Mouse (Mus musculus) heart, embryonic 11.5 days (tissue): ENCODE data around the gene Ablim1. TPM values are rescaled to one million over a fixed set of nuclear protein-coding genes. Genes with fewer than 3 reads are reported as not detected.

Source experiments
- ATAC-seq: fragments of 200-750 bp; cut with Nextera tagmentation; replicated peaks from 2 replicates; pipeline ENCODE4 v1.8.0; 2017; ENCODE audit warnings: moderate library complexity; ENCODE audit not compliant: insufficient number of reproducible peaks, low FRiP score, low TSS enrichment
- H3K27ac ChIP-seq: fragments of 300-500 bp; sonication (generic); 2 replicates; pipeline ENCODE4 v1.5.1; 2014; ENCODE audit warnings: mild to moderate bottlenecking, low read depth, low read length
- H3K27me3 ChIP-seq: fragments of 300-500 bp; sonication (generic); 2 replicates; pipeline ENCODE4 v1.6.1; 2014; ENCODE audit warnings: mild to moderate bottlenecking, low read length, mixed read lengths; ENCODE audit not compliant: control insufficient read depth, insufficient read depth
- H3K36me3 ChIP-seq: fragments of 300-500 bp; sonication (generic); 2 replicates; pipeline ENCODE4 v1.6.1; 2014; ENCODE audit warnings: mild to moderate bottlenecking, low read length, moderate library complexity, mixed read lengths; ENCODE audit not compliant: control insufficient read depth, insufficient read depth
- H3K4me1 ChIP-seq: fragments of 300-500 bp; sonication (generic); 2 replicates; pipeline ENCODE4 v1.6.1; 2014; ENCODE audit warnings: low read length; ENCODE audit not compliant: control insufficient read depth, insufficient read depth
- H3K4me2 ChIP-seq: fragments of 300-500 bp; sonication (generic); 2 replicates; pipeline ENCODE4 v1.6.1; 2014; ENCODE audit warnings: mild to moderate bottlenecking, moderate library complexity
- H3K4me3 ChIP-seq: fragments of 300-500 bp; sonication (generic); 2 replicates; pipeline ENCODE4 v1.5.1; 2014; ENCODE audit warnings: low read depth, low read length
- H3K9ac ChIP-seq: fragments of 300-500 bp; sonication (generic); 2 replicates; pipeline ENCODE4 v1.6.1; 2014; ENCODE audit warnings: mild to moderate bottlenecking, low read depth, low read length, moderate library complexity
- H3K9me3 ChIP-seq: fragments of 300-500 bp; sonication (generic); replicated peaks from 2 replicates; pipeline ENCODE4 v1.6.1; 2016; ENCODE audit warnings: low read length; ENCODE audit not compliant: control insufficient read depth
- whole genome bisulfite sequencing: fragments of 180-500 bp; shearing (Covaris S2); extraction: QIAGEN DNeasy Blood & Tissue Kit; methylation state at CpG from one replicate; pipeline ENCODE4 v1.1.7; 2014; ENCODE audit not compliant: insufficient replicate concordance; 5-methylcytosine and 5-hydroxymethylcytosine counted together
- polyA plus RNA-seq: library from polyadenylated mRNA; unstranded; fragments of >200 nt; fragmentation: Nextera tagmentation; extraction: Ambion mirVana; gene quantifications from 2 replicates; pipeline ENCODE4 v1.2.1, GENCODE M21; 2014

Gene Ablim1
- polyA plus RNA-seq, 1 experiment from 2014 or later = 45.8 TPM

DNA sequence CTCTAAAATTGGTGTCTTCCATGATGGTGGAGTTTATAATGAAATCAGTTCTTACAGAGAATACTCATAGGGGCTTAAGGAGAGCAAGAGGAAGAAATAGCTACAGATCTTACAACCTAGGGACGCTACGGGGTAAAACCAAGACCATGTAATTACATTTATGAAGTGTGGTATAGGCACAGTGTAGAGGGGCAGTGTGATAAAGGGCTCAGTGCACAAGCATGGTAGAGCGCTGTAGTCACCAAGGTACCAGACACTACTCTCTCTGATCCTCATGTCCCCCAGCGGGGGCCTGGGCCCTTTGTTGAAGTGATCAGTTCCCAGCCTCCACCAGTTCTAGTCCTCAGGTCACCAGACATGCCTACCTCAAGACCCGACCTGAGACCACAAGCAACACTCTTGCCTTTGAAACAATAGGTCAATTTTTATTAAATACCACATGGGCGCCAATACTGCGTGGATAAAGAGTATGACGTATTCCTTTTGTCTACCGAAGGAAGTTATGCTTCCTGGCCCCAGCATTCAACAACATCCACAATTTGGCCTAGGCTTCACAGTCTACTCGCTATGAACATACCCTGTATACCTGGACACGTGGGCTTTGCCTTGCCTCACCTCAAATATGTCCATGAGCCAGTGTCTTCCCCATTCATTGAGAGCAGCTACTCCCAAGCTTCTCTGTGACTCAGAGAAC, 213.8 kb downstream of the Ablim1 start:
- no peaks in the 10 kb centered on the region for H3K36me3 ChIP-seq
- peaks cover 33% of the 10 kb centered on the region for H3K4me1 ChIP-seq
- WGBS = 90% methylated on average over 11 of the region's 11 CpGs
- no peaks in the 10 kb centered on the region for H3K27me3 ChIP-seq
- no peak overlapping the region for H3K9ac ChIP-seq
- no peak overlapping the region for H3K4me3 ChIP-seq
- no peak overlapping the region for H3K4me2 ChIP-seq
- no peaks in the 10 kb centered on the region for H3K9me3 ChIP-seq
- H3K27ac ChIP-seq = no peak overlapping the region
- ATAC-seq = no peak

DNA sequence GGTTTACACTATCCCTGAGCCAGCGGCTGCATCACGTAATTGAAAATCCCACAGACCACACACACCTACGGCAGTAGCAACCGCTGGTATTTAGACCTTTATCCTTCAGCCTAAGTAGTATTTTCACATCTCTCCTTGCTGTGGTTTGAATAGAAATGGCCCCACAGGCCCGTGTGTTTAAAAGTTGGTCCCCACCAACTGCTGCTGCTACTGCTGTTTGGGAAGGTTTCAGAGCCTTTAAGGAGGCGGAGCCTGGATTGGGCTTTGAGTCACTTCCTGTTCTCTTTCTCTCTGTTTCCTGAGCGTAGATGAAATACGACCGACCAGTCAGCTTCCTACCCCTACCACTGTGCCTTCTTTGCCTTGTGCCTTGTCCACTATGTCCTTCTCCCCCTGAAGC, 214.7 kb downstream of the Ablim1 start:
- Histone ChIP-seq H3K36me3 (no peaks in the 10 kb centered on the region), H3K27ac (peak overlapping the region; percentile 55; the same call in 1 of the 2 replicates), H3K4me2 (no peak overlapping the region), H3K27me3 (no peaks in the 10 kb centered on the region), H3K9me3 (no peaks in the 10 kb centered on the region), H3K4me1 (peaks cover 31% of the 10 kb centered on the region), H3K4me3 (no peak overlapping the region), H3K9ac (no peak overlapping the region)
- WGBS = 81% methylated on average over 9 of the region's 9 CpGs
- ATAC-seq = no peak

DNA sequence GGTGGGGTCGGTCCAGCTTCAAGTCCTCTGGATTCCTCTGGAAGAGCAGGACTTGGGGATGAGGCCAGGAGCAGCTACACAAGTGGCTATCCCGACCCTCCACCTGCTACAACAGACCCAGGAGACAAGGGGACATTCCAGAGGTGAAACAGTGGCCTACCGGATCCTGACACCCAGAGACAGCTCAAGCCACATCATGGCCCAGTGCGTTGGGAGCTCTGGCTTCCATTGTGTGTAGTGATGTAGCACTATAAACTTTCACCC, 215.7 kb downstream of the Ablim1 start:
- H3K4me1 ChIP-seq = peaks cover 26% of the 10 kb centered on the region
- no peak overlapping the region for H3K9ac ChIP-seq
- H3K27me3 ChIP-seq = no peaks in the 10 kb centered on the region
- H3K4me2 ChIP-seq = no peak overlapping the region
- H3K36me3 ChIP-seq = no peaks in the 10 kb centered on the region
- H3K9me3 ChIP-seq = no peaks in the 10 kb centered on the region
- ATAC-seq = no peak; the same call in 1 of the 2 replicates
- H3K27ac ChIP-seq = peak overlapping the region; percentile 84
- H3K4me3 ChIP-seq = no peak overlapping the region
- WGBS = 75% methylated on average over 4 of the region's 4 CpGs

DNA sequence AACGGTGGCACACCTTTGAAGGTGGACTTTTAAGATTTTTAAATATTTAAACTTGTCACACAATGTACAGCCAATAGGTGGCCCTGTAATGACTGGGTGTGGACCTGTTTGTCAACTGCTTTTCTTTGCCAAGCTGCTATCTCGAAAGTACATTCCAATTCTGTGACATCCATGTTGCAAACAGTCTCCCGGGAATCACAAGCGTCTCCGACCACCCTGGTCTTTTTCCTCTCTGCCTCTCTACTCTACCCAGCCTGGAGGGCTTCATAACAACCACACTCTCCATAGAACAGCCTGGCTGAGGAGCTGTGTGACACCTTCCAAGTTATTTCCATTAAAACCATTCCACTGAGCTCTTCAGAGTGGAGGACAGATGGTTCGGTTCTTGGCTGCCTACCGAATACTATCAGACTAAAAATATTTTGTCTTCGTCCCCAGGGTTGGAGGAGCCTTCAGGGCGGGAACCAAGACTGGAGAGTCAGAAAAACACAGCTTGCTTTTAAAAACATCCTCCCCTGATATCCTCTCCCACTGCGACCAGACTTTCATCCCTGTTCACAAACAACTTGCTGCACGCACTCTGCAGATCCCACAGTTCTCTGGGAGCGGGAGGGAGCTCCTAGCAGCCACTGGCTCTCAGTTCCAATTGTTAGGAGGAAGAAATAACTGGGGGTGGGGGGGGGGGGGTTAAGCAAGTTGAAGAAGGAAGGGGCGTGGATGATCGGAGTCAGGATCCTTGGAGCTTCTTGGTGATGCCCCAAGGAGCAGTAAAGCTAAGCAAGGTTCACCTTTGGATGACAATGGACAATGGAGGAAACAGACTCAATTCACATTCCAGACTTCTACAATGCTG, 216.3 kb downstream of the Ablim1 start:
- peaks cover 21% of the 10 kb centered on the region for H3K4me1 ChIP-seq
- peak overlapping the region; percentile 7; the same call in 1 of the 2 replicates for H3K4me2 ChIP-seq
- no peaks in the 10 kb centered on the region for H3K9me3 ChIP-seq
- no peaks in the 10 kb centered on the region for H3K36me3 ChIP-seq
- ATAC-seq = peak; percentile 46; the same call in 1 of the 2 replicates
- peak overlapping the region; percentile 84 for H3K27ac ChIP-seq
- H3K27me3 ChIP-seq = no peaks in the 10 kb centered on the region
- no peak overlapping the region for H3K9ac ChIP-seq
- H3K4me3 ChIP-seq = no peak overlapping the region
- WGBS = 33% methylated on average over 14 of the region's 14 CpGs

DNA sequence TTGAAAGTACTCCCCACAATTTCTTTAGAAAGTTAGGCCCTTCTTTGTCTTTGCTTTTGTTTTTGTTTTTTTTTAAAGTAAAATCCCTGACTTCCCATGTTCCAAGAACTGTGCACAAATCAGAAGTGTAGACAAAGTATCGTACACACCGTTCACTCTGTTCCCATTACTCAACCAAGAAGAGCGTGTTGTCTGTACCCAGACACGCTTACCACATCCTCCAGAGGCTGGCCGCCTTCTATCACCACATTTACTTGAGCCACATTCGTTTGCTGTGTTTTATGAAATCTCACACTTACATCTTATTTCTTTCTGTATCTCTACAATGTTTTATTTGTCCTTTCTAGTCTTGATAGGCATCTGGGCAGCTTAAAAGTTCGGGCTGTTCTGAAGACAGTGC, 219.4 kb downstream of the Ablim1 start:
- Histone ChIP-seq H3K9ac (no peak overlapping the region), H3K27ac (no peak overlapping the region), H3K36me3 (no peaks in the 10 kb centered on the region), H3K4me3 (no peak overlapping the region), H3K4me1 (peaks cover 21% of the 10 kb centered on the region), H3K4me2 (no peak overlapping the region), H3K9me3 (no peaks in the 10 kb centered on the region), H3K27me3 (no peaks in the 10 kb centered on the region)
- ATAC-seq = no peak
- 82% methylated on average over 7 of the region's 7 CpGs for WGBS

DNA sequence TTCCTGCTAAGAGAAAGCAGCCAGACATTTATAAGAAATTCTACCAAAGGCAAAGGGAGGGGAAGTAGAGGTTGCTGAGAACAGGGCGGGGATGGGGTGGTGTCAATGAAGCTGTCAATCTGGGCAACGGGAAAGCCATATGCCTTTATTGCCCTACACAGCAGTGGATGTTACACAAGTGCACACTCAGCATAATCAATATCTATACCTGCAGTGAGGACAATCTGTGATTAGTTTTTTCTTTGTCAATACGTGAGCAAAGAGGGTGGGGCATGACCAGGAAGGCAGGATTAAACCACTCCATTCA, 221.1 kb downstream of the Ablim1 start:
- ATAC-seq = no peak
- 73% methylated on average over 3 of the region's 3 CpGs for WGBS
- H3K27me3 ChIP-seq = no peaks in the 10 kb centered on the region
- no peak overlapping the region for H3K9ac ChIP-seq
- no peaks in the 10 kb centered on the region for H3K36me3 ChIP-seq
- no peak overlapping the region for H3K27ac ChIP-seq
- H3K4me2 ChIP-seq = no peak overlapping the region
- no peaks in the 10 kb centered on the region for H3K9me3 ChIP-seq
- H3K4me1 ChIP-seq = peaks cover 15% of the 10 kb centered on the region
- no peak overlapping the region for H3K4me3 ChIP-seq

DNA sequence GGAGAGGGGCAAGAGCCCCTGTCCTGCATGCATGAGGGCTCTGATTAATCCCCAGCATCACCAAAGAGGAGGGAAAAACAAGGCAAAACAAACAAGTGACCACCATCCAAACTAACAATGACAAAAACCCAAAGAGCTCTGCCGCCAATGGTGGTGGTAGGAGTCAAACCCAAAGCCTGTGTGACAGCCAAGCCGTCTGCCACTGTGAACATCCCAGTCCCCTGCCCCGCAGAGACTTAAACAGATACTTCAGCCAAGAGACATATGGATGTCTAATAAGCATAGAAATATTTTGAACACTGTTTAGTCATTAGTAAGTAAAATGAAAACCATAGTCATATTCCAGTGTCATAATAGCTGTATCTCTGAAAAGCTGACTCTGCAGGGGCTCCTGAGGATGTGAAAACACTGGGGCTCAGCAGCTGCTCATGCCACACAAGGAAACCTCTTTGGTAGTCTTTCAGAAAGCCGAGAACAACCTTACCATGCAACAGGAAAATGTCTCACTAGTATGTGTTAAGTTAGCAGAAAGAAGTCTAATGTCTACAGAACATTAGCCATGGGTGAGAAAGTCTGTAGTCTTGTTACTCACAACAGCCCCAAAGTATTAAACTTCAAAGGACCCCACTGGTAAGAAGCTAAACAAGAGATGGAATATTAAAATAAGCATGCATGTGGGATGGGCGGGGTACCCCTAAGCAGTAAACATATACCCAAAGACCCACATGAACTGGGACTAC, 221.6 kb downstream of the Ablim1 start:
- H3K27ac ChIP-seq = no peak overlapping the region
- no peak overlapping the region for H3K9ac ChIP-seq
- H3K9me3 ChIP-seq = no peaks in the 10 kb centered on the region
- WGBS = 87% methylated on average over 5 of the region's 5 CpGs
- H3K36me3 ChIP-seq = no peaks in the 10 kb centered on the region
- H3K4me3 ChIP-seq = no peak overlapping the region
- H3K27me3 ChIP-seq = no peaks in the 10 kb centered on the region
- ATAC-seq = no peak
- H3K4me1 ChIP-seq = peaks cover 10% of the 10 kb centered on the region
- H3K4me2 ChIP-seq = no peak overlapping the region

DNA sequence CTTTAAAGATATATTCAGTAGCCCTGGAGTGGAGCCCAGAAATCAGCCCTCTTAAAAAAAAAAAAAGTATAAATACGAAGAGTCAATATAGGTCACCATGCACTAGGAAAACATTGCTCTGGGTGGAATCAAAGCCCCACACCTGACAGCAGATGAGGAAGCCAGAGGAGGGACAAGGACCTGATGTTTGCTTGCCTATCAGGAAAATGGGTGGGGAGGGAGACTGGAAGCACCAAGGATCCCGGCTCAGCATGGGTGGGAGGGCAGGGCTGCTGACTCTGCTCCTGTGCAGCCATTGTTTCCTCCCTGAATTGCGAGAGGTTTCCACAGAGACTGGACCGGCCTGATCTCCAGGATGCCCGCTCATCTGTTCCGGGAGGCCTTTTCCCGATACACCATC, 223.4 kb downstream of the Ablim1 start:
- no peaks in the 10 kb centered on the region for H3K27me3 ChIP-seq
- H3K9me3 ChIP-seq = no peaks in the 10 kb centered on the region
- no peaks in the 10 kb centered on the region for H3K36me3 ChIP-seq
- H3K27ac ChIP-seq = no peak overlapping the region
- peaks cover 6% of the 10 kb centered on the region for H3K4me1 ChIP-seq
- no peak overlapping the region for H3K4me3 ChIP-seq
- H3K4me2 ChIP-seq = no peak overlapping the region
- no peak overlapping the region for H3K9ac ChIP-seq
- 78% methylated on average over 7 of the region's 7 CpGs for WGBS
- ATAC-seq = no peak
